Mouse (Mus musculus): ENCODE measurements around the gene Cnpy3.
A peak's percentile ranks its signal among the peaks of the same experiment; 100 is the strongest.
"Not testable (repeated sequence)": the region's sequence is repeated elsewhere in the genome, so short reads cannot be mapped to it uniquely, and the experiment has no call there.

Gene Cnpy3

GRCm38 (mm10) chr17:46764916-46765315, 12.9 kb upstream of the Cnpy3 start:
- DNase-seq (ENCODE audit: low read depth in 2 of 2, low spot score in 2 of 2): not testable (repeated sequence)

DNA sequence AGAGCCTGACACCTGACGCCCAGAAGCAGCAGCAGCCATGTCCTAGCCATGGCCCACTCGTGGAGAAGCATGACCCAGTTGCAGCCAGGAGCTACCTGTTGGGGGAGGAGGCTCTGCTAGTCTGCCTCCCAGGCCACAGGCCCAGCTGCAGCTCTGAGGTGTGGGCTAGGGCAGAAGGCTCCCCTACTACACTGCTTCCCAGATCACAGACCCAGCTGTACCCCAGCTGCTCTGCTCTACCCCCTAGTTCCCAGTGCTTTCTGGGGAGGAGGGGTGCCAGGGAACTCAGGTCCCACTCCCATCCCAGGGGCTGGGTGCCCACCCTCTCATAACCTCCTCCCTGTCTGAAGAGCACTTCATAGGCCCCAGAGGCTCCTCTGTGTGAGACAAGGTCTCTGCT, 11.5 kb upstream of the Cnpy3 start, which contains the start of gene Ptcra:
Gene Ptcra (minus strand): TSS at position 169 of the 400 bp plus-strand sequence.
- DNase-seq (ENCODE audit: low read depth in 2 of 2, low spot score in 2 of 2): no peak

GRCm38 (mm10) chr17:46758753-46759152, 6.7 kb upstream of the Cnpy3 start:
- no peak for DNase-seq (ENCODE audit: low read depth in 2 of 2, low spot score in 2 of 2)

DNA sequence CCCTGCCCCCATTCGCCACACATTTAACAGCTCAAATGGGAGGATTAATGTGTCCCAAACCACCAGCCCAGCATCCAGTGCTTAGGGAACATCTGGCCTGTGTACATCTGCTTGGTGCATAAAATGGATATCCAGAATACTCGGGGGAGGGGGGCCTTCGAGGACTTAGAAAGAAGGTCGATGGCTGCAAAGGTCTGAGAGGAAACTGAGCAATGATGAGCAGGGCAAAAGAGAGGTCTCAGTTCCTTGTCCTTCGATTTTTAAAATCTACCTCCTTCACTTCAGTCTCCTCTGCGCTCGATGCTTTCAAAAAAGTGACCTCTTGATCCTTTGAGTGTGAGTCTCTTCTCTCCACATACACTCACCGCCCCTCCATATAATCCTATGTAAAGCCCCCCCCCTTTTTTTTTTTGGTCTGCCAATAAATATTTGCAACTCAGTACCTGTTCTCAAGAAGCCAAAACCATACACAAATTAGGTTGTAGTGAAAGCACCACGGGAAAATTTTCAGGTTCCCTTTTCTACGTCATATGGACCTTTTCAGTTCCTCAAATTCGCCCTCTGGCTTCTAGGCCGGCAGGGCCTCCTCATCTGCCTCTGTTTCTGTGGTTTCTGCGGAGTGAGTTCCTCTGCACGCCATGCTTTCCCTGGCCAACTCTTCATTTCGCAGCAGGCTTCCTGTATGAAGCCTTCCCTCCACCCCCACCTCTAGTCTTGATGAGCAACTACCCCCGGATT, 789 bp downstream of the Cnpy3 start:
- DNase-seq (ENCODE audit: low read depth in 2 of 2, low spot score in 2 of 2): no peak

GRCm38 (mm10) chr17:46750580-46750979, 1.4 kb downstream of the Cnpy3 start:
- no peak for DNase-seq (ENCODE audit: low read depth in 2 of 2, low spot score in 2 of 2)

DNA sequence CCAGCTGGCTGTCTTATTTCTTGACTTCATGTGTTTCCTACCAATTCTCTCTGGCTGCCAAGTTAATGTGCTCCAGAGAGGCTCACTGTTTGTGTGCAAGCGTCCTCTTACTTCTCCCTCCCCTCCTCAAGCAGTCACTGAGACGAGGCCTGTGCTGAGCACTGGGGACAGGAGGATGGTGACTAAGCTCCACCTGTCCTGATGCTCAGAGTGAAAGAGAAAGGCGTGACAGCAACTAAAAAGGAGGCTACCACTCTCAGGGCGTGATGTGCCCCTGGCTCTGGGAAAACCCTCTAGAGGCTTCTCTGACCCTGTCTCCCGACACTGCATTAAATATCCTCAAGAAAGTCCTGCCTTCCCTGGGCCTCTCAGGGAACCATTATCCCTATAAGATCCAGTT, 2.7 kb downstream of the Cnpy3 start:
- DNase-seq (ENCODE audit: low read depth in 2 of 2, low spot score in 2 of 2): no peak

DNA sequence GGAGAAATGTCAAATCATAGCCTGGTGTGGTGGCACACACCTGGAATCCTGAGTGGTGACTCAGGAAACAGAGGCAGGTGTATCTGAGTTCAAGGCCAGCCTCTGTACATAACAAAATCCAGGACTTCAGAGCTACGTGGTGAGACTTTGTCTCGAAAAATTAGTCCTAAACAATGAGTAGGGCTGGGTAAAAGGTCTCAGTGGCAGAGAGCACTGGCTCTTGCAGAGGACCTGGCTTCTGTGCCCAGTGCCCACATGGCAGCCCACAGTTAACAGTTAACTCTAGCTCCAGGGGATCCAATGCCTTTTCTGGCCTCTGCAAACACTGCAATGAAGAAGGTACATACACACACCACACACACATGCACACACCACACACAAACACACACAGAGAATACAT, 4.2 kb downstream of the Cnpy3 start:
- DNase-seq (ENCODE audit: low read depth in 2 of 2, low spot score in 2 of 2): no peak

DNA sequence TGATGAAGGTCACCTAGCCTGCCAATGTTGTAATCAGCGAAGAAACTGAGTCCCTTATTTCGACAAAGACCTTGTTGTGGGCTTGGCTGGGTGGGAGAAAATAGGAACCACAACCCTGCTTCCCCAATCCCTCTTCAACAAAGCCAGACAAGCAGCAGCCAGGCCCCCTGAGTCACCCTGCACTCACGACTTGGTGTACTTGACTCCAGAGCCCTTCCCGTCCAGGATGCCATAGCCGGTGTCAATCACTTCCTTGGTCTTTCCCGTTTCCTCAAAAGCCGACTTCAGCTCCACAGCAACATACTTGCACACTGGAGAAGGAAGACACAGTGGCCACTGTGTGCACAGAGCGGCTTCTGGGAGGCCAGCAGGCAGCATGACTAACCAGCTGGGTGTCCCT, 4.8 kb downstream of the Cnpy3 start:
- no peak for DNase-seq (ENCODE audit: low read depth in 2 of 2, low spot score in 2 of 2)

GRCm38 (mm10) chr17:46745506-46745905, 6.5 kb downstream of the Cnpy3 start:
- DNase-seq (ENCODE audit: low read depth in 2 of 2, low spot score in 2 of 2): no peak

GRCm38 (mm10) chr17:46742986-46743385, 9.0 kb downstream of the Cnpy3 start:
- DNase-seq (ENCODE audit: low read depth in 2 of 2, low spot score in 2 of 2): no peak

DNA sequence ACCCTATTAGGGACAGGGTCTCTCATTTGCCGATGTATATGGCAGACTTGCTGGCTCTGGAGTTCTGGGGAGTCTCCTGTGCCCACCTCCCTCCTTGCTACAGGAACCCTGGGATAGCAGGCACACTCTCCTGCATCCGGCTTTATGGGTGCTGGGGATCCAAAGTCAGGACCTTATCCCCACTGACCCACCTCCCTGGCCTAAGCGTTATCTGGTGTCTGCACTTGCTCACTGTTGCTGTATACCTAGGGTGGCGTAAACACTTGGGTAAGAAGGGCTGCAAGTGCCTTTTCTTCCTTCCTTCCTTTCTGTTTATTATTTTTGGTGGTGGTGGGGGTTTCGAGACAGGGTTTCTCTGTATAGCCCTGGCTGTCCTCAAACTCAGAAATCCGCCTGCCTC, 10.7 kb downstream of the Cnpy3 start:
- DNase-seq (ENCODE audit: low read depth in 2 of 2, low spot score in 2 of 2): no peak

- DNase-seq (ENCODE audit: low read depth in 2 of 2, low spot score in 2 of 2): peak; percentile 27 to 38
Observed at GRCm38 (mm10) chr17:46736160-46736559, 15.9 kb downstream of the Cnpy3 start.

GRCm38 (mm10) chr17:46735287-46735686, 16.7 kb downstream of the Cnpy3 start:
- DNase-seq (ENCODE audit: low read depth in 2 of 2, low spot score in 2 of 2): no peak

DNA sequence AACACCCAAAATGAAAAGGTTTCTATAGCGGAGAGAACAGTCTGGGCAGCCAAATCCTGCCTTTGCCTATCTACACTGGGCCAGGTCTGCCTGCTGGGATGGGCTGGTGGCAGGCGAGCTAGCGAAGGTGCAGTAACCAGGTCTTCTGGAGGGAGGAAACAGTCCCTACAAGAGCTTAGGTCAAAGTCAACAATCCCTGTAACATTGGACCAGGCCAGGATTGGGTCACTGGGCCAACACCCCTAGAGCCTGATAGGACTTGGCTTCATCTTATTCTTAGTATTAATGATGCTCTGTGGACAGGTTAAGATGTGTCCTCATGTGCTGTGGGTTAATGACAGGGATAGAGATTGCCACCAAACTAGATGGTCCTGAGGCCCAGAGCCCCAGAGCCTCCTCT, 18.0 kb downstream of the Cnpy3 start:
- DNase-seq (ENCODE audit: low read depth in 2 of 2, low spot score in 2 of 2): no peak

GRCm38 (mm10) chr17:46728904-46729318, 23.1 kb downstream of the Cnpy3 start, which contains the start of gene Gnmt:
Gene Gnmt (minus strand): TSS chr17:46729168.
- no peak for DNase-seq (ENCODE audit: low read depth in 2 of 2, low spot score in 2 of 2)

DNA sequence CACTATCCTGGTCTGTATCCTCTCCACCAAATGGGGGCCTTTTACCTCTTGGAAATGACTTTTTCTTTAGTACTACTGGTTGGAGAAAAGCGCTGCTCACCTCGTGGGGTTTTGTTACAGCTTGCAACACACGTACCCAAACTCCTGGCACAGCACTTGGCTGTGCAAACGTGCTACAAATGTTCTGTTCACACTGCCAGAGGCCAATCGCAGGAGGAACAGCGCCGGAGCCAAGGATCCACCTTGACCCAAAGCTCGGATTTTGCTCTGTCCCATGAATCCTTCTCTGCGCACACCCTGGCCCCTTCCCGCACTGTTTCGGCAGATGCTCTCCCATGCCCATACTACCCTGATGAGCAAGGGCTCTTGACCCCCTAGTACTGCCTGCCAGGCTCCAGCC, 23.5 kb downstream of the Cnpy3 start:
- DNase-seq (ENCODE audit: low read depth in 2 of 2, low spot score in 2 of 2): no peak

DNA sequence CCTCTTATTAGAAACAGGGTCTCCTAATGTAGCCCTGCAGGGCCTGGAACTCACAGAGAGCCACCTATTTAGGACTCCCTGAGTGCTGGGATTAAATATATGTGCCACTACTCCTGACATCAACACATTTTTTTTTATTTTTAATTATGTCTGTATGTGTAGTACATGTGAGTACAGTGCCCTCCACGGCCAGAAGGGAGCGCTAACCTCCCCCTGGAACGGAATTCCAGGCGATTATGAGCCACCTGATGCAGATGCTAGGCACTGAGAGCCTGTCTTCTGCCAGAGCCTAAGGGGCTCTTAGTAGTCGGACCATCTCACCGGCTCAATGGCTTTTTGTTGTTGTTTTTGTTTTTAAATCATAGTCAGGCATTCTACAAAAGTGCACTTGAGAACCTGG, 24.0 kb downstream of the Cnpy3 start:
- DNase-seq (ENCODE audit: low read depth in 2 of 2, low spot score in 2 of 2): no peak

GRCm38 (mm10) chr17:46727271-46727670, 24.7 kb downstream of the Cnpy3 start:
- DNase-seq (ENCODE audit: low read depth in 2 of 2, low spot score in 2 of 2): no peak

GRCm38 (mm10) chr17:46725731-46726645, 26.0 kb downstream of the Cnpy3 start:
- DNase-seq (ENCODE audit: low read depth in 2 of 2, low spot score in 2 of 2): no peak

DNA sequence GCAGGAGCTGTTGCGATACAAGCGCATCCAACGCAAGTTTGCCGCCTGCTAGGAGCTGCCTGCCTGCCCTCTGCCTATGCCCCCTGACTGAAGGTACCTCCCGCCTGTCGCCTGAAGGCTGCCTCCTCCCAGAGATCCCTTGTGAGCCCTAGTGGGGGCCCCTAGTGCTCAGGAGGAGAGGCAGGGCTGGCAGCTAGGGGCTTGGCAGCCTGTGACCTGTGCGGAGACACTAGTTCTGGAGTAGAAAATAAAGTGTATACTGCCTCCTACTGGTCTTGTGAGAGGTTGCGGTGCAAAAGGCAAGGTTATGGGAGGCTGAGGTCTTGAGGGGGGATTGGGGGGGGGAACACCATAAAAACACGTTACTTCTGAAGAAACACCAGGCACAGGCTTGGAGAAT, 26.7 kb downstream of the Cnpy3 start:
- peak; percentile 27 to 51 for DNase-seq (ENCODE audit: low read depth in 2 of 2, low spot score in 2 of 2)

DNA sequence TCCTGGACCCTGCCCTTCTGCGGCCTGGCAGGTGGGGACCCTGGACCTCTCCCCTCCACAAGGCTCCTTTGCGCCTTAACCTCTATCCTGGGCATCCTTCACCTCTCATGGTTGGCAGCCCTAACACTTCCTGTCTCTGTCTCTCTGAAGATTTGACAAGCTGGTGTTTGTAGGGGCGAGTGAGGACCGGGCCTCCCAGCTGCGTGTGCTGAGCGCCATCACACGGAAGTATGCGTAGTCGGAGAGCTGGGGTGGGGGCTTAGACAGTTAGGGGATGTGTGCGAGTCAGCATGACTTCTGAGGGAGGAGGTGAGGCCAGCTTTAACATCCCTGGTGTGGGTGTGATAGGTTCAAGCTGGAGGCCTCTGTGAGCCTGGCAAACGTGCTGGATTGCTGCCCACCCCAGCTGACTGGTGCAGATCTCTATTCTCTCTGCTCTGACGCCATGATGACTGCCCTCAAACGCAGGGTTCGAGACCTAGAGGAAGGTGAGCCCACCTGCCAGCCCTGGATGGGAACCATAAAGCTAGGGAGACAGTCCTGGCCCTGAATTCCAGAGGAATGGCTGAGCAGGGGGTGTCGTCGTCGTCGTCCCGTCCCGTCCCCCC, 27.4 kb downstream of the Cnpy3 start:
- DNase-seq (ENCODE audit: low read depth in 2 of 2, low spot score in 2 of 2): no peak

DNA sequence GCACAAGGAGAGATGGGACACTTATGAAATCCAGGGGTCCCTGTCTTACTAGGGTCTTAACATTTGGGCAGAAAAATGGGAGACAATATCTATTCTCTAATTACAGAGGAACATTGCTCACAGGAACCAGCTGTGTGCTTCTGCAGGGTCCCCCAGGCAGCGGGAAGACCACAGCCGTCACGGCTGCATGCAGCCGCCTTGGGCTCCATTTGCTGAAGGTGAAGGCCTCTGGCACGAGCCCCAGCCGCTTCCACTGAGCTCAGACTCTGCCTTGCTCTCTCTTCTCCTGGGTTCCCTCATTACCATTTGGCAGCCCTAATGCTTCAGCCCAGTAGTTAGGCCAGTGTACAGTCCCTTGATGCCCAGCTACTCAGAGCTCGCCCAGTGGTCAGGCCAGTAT, 30.9 kb downstream of the Cnpy3 start:
- no peak for DNase-seq (ENCODE audit: low read depth in 2 of 2, low spot score in 2 of 2)
